Mouse (Mus musculus): ENCODE results near the gene Nell2. TPM values are rescaled to one million over a fixed set of nuclear protein-coding genes. Genes with fewer than 3 reads are reported as not detected.

The Nell2 gene
- polyA plus RNA-seq, 1 experiment = not detected

- Histone ChIP-seq H3K27ac (replicated peaks; ENCODE audit: low read depth, low read length) (no peak overlapping the region), H3K4me3 (ENCODE audit: insufficient read depth, low read depth, low read length) (no peak overlapping the region), H3K4me1 (ENCODE audit: control insufficient read depth, insufficient read depth, insufficient read length, low read length) (no peaks in the 10 kb centered on the region)
Measured at GRCm38 (mm10) chr15:95333229-95333628, 195.1 kb downstream of the Nell2 start.

DNA sequence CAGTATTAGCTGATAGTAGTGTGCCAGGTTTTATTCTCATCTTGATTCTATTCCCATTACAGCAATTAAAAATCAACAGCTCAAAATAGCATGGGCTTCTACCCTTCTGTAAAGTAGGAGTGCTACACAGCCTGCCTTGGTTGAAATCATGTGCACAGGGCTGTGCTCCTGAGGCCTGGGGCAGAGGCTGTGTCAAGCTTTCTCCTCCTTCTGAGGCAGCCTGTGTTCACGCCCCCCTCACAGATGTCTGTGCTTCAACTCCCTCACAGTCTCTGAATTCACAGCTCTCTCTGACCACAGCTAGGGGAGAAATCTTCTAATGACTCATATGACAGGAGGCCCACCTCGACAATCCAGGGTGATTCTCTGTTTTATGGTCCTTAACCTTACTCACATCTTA, 197.4 kb downstream of the Nell2 start:
- Histone ChIP-seq H3K4me3 (ENCODE audit: insufficient read depth, low read depth, low read length) (no peak overlapping the region), H3K27ac (replicated peaks; ENCODE audit: low read depth, low read length) (no peak overlapping the region), H3K4me1 (ENCODE audit: control insufficient read depth, insufficient read depth, insufficient read length, low read length) (no peaks in the 10 kb centered on the region)

DNA sequence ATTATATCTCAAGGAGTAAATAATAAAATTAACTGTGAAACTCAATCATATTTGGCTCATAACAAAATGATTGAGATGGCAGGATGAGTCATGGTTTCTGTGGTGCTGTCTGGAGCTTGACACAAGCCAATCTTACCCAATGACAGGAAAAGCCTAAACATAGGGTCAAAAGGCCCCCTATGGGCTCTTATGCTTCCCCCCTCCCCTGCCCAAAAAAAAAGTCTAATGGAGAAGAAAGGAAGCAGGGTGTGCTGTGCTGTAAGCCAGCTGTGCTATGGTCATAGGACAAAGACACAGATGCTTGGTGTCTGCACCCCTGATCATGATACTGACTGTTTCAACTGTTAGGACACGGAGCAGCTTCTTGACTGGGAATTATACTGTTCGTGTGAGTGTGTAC, 205.6 kb downstream of the Nell2 start:
- H3K4me1 ChIP-seq (ENCODE audit: control insufficient read depth, insufficient read depth, insufficient read length, low read length) = no peaks in the 10 kb centered on the region
- no peak overlapping the region for H3K27ac ChIP-seq (replicated peaks; ENCODE audit: low read depth, low read length)
- no peak overlapping the region for H3K4me3 ChIP-seq (ENCODE audit: insufficient read depth, low read depth, low read length)

- H3K4me3 ChIP-seq (ENCODE audit: insufficient read depth, low read depth, low read length) = no peak overlapping the region
- H3K4me1 ChIP-seq (ENCODE audit: control insufficient read depth, insufficient read depth, insufficient read length, low read length) = no peaks in the 10 kb centered on the region
- H3K27ac ChIP-seq (replicated peaks; ENCODE audit: low read depth, low read length) = no peak overlapping the region
Measured at GRCm38 (mm10) chr15:95316626-95317025, 211.7 kb downstream of the Nell2 start.

DNA sequence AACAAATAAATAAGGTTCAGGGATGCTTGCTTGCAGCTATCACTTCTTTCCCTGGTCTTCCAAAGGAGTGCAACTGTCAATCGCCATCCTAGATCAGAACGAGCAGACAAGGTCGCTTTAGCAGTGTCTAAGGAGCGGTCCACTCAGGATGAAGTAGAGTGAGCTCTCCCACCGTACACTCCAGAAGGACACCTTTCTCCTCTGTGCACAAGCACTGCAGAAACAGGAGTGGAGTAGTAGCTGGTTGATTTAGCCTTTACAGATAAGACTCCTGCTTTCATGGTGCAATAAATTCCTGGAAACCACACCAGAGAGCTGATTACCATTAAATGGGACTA, 213.6 kb downstream of the Nell2 start:
- H3K27ac ChIP-seq (replicated peaks; ENCODE audit: low read depth, low read length) = no peak overlapping the region
- no peak overlapping the region for H3K4me3 ChIP-seq (ENCODE audit: insufficient read depth, low read depth, low read length)
- no peaks in the 10 kb centered on the region for H3K4me1 ChIP-seq (ENCODE audit: control insufficient read depth, insufficient read depth, insufficient read length, low read length)

DNA sequence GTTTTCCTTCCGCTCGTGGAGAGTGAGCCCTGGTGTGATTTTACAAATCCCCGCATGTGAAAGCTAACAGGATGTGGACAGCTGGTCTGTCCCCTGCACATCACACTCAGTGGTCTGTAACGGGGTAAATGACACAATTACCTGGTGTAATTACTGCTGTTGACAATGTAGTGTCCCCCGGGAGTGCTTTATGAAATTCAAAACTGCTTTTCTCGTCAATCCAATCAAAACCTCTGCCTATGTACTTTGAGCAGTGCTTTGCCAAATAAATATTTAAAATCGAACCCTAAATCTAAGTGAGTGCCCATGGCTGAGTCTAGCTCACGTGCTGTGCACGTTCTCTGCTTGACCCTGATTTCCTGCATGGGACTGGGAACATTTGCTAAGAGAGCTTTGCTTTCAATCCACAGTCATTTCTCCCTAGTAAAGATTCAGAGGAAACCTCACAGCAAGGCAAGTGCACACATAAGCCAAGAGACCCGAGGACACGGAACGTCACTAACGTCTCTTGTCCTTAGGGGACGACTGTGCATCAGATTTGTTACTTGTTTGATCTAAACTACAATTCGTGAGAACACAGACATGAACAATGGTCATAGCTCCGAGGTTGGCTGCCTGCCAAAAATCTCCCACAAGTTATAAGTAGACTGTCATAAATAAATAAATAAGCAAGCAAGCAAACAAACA, 214.1 kb downstream of the Nell2 start:
- no peaks in the 10 kb centered on the region for H3K4me1 ChIP-seq (ENCODE audit: control insufficient read depth, insufficient read depth, insufficient read length, low read length)
- no peak overlapping the region for H3K27ac ChIP-seq (replicated peaks; ENCODE audit: low read depth, low read length)
- H3K4me3 ChIP-seq (ENCODE audit: insufficient read depth, low read depth, low read length) = no peak overlapping the region

GRCm38 (mm10) chr15:95313286-95313685, 215.1 kb downstream of the Nell2 start:
- Histone ChIP-seq H3K4me1 (ENCODE audit: control insufficient read depth, insufficient read depth, insufficient read length, low read length) (no peaks in the 10 kb centered on the region), H3K4me3 (ENCODE audit: insufficient read depth, low read depth, low read length) (no peak overlapping the region), H3K27ac (replicated peaks; ENCODE audit: low read depth, low read length) (no peak overlapping the region)

DNA sequence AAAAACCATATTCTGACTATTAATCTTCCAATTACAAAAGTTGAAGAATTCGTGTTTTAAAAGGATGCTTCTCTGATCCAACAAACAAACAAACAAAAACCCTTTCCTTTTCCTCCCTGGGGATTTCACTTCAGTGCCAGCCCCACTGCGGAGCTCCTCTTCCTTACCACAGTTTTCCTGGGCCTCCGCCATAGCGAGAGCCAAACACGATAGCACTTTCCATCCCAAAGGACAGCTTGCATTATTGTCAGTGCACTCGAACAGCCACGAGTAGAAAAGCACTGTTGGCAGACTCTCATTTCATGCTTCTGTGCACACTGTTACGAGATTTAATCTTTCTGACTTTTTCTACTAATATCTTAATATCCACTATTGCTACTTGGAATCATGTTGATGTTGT, 224.3 kb downstream of the Nell2 start:
- H3K4me3 ChIP-seq (ENCODE audit: insufficient read depth, low read depth, low read length) = no peak overlapping the region
- no peak overlapping the region for H3K27ac ChIP-seq (replicated peaks; ENCODE audit: low read depth, low read length)
- H3K4me1 ChIP-seq (ENCODE audit: control insufficient read depth, insufficient read depth, insufficient read length, low read length) = no peaks in the 10 kb centered on the region

GRCm38 (mm10) chr15:95296561-95296960, 231.8 kb downstream of the Nell2 start:
- H3K4me1 ChIP-seq (ENCODE audit: control insufficient read depth, insufficient read depth, insufficient read length, low read length) = no peaks in the 10 kb centered on the region
- H3K4me3 ChIP-seq (ENCODE audit: insufficient read depth, low read depth, low read length) = no peak overlapping the region
- H3K27ac ChIP-seq (replicated peaks; ENCODE audit: low read depth, low read length) = no peak overlapping the region

DNA sequence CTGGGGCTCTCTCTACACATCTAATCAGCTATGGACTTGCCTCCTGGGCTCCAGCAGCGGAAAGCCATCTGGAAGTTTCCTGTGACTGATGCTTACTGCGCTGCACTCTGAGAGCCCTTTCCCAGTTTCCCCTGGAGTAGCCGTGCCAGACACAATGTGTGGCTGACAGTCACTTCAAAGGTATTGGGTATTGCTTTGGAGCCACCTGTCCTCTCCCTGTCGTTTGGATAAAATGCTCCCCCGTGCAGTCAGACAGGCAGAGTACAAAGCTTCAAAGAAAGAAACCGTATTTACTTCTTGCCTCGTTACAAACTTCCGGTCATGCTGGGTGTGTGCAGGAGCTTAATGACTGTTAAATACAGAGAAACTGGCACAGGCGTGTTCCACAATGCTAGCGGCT, 239.3 kb downstream of the Nell2 start:
- Histone ChIP-seq H3K4me1 (ENCODE audit: control insufficient read depth, insufficient read depth, insufficient read length, low read length) (no peaks in the 10 kb centered on the region), H3K27ac (replicated peaks; ENCODE audit: low read depth, low read length) (no peak overlapping the region)

DNA sequence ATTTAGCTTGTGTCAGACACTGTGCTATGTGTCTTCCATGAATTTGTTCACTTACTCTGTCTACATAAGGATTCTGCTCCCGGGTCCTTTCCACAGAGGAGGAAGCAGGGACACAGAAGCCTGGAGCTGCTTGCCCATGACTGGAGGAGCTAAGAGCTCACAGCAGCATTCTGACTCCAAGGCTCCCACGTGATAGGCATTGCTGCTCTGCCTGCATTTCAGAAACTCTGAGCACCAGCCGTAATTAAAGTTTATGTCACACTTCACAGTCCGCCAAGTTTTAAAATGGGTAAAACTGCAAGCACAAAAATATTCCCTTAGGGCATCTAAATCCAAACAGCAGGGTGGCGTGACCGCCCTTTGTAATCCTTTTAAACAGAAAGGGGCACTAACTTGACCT, 243.2 kb downstream of the Nell2 start:
- H3K27ac ChIP-seq (replicated peaks; ENCODE audit: low read depth, low read length) = no peak overlapping the region
- H3K4me1 ChIP-seq (ENCODE audit: control insufficient read depth, insufficient read depth, insufficient read length, low read length) = no peaks in the 10 kb centered on the region
- no peak overlapping the region for H3K4me3 ChIP-seq (ENCODE audit: insufficient read depth, low read depth, low read length)

More for the DNA sequence above, 239.3 kb downstream of the Nell2 start:
- no peak overlapping the region for H3K4me3 ChIP-seq (ENCODE audit: insufficient read depth, low read depth, low read length)

- no peak overlapping the region for H3K4me3 ChIP-seq (ENCODE audit: insufficient read depth, low read depth, low read length)
- no peaks in the 10 kb centered on the region for H3K4me1 ChIP-seq (ENCODE audit: control insufficient read depth, insufficient read depth, insufficient read length, low read length)
- H3K27ac ChIP-seq (replicated peaks; ENCODE audit: low read depth, low read length) = no peak overlapping the region
Measured at GRCm38 (mm10) chr15:95280986-95281385, 247.4 kb downstream of the Nell2 start.

DNA sequence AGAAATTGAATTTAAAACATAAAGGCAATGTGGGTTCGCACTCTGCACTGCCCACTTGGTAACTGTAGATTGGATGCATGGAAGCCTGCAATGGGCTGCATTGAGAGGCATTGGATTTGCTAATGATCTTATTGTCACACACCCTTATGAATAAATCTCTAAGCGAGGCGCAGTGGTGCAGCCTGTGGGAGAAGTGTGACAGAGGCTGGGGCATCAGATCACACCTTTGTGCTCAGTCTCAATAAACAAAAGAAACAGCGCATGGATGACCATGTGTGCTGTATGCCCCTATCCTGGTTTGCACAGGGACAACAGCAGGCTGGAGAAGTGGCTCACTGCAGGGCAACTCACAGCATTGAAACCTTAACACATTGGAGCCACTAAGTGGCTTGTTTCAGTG, 250.4 kb downstream of the Nell2 start:
- Histone ChIP-seq H3K4me1 (ENCODE audit: control insufficient read depth, insufficient read depth, insufficient read length, low read length) (no peaks in the 10 kb centered on the region), H3K27ac (replicated peaks; ENCODE audit: low read depth, low read length) (no peak overlapping the region), H3K4me3 (ENCODE audit: insufficient read depth, low read depth, low read length) (no peak overlapping the region)

DNA sequence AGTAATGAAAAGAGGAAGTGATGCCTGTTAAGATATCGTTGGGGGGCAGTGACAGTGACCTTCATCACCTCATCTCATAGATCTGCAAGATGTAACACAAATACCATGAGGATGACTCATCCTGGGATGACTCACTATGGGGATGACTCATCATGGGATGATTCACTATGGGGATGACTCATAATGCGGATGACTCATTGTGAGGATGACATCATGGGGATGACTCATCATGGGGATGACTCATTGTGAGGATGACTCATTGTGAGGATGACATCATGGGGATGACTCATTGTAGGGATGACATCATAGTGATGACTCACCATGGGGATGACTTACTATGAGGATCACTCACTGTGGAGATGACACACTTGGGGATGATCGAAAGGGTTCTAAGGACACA, 251.8 kb downstream of the Nell2 start:
- no peak overlapping the region for H3K27ac ChIP-seq (replicated peaks; ENCODE audit: low read depth, low read length)
- H3K4me3 ChIP-seq (ENCODE audit: insufficient read depth, low read depth, low read length) = no peak overlapping the region
- no peaks in the 10 kb centered on the region for H3K4me1 ChIP-seq (ENCODE audit: control insufficient read depth, insufficient read depth, insufficient read length, low read length)

GRCm38 (mm10) chr15:95275553-95275952, 252.8 kb downstream of the Nell2 start:
- no peak overlapping the region for H3K27ac ChIP-seq (replicated peaks; ENCODE audit: low read depth, low read length)
- H3K4me1 ChIP-seq (ENCODE audit: control insufficient read depth, insufficient read depth, insufficient read length, low read length) = no peaks in the 10 kb centered on the region
- no peak overlapping the region for H3K4me3 ChIP-seq (ENCODE audit: insufficient read depth, low read depth, low read length)

- H3K4me1 ChIP-seq (ENCODE audit: control insufficient read depth, insufficient read depth, insufficient read length, low read length) = no peaks in the 10 kb centered on the region
- H3K27ac ChIP-seq (replicated peaks; ENCODE audit: low read depth, low read length) = no peak overlapping the region
- H3K4me3 ChIP-seq (ENCODE audit: insufficient read depth, low read depth, low read length) = no peak overlapping the region
Measured at GRCm38 (mm10) chr15:95273236-95273635, 255.1 kb downstream of the Nell2 start.

GRCm38 (mm10) chr15:95272167-95272566, 256.2 kb downstream of the Nell2 start:
- no peaks in the 10 kb centered on the region for H3K4me1 ChIP-seq (ENCODE audit: control insufficient read depth, insufficient read depth, insufficient read length, low read length)
- no peak overlapping the region for H3K4me3 ChIP-seq (ENCODE audit: insufficient read depth, low read depth, low read length)
- no peak overlapping the region for H3K27ac ChIP-seq (replicated peaks; ENCODE audit: low read depth, low read length)
